Mouse (Mus musculus) ovary, postnatal 36 days (tissue): ENCODE data around the gene Ccr9.
"Not testable (repeated sequence)": the region's sequence is repeated elsewhere in the genome, so short reads cannot be mapped to it uniquely, and the experiment has no call there.

ENCODE experiments used
- DNase-seq: peaks from one replicate; pipeline ENCODE4 v3.0.0; 2022; ENCODE audit warnings: low spot score, mixed read lengths

Ccr9 gene

GRCm38 (mm10) chr9:123678327-123679105 lies at the start of gene Ccr9, which contains the start of gene Slc6a20a:
Gene Ccr9, plus strand, starts transcription at chr9:123678439.
Gene Slc6a20a, minus strand, starts transcription at chr9:123678885.
- DNase-seq: peak; percentile 13

- DNase-seq: no peak
Observed at GRCm38 (mm10) chr9:123631666-123632065, 46.6 kb upstream of the Ccr9 start.

- DNase-seq: no peak
Observed at GRCm38 (mm10) chr9:123632281-123632680, 46.0 kb upstream of the Ccr9 start, which contains the start of gene Slc6a20b. Gene Slc6a20b, minus strand, starts transcription at chr9:123632565.

- DNase-seq: no peak
Observed at GRCm38 (mm10) chr9:123632993-123633392, 45.2 kb upstream of the Ccr9 start.

- no peak for DNase-seq
Observed at GRCm38 (mm10) chr9:123636771-123637170, 41.5 kb upstream of the Ccr9 start.

DNA sequence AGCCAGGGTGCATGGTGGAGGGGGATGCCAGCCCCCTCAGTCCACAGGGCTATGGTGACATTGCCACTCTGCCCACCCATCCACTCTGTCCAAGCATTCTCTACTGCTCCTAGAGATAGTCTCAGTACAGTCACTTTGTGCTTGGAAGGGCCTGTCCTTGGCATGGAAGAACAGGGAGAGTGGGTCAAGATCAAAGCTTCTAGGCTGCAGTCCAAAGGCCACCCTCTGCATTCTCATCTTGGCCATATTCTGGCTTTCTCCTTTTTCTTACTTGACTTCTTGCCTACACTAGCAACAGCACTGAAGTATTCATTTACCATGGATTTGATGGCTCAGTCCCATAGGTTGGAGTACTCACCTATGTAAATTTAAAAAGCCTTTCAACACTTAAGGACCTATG lies 40.0 kb upstream of the Ccr9 start:
- no peak for DNase-seq

GRCm38 (mm10) chr9:123638668-123639089 lies 39.6 kb upstream of the Ccr9 start:
- DNase-seq: no peak

DNA sequence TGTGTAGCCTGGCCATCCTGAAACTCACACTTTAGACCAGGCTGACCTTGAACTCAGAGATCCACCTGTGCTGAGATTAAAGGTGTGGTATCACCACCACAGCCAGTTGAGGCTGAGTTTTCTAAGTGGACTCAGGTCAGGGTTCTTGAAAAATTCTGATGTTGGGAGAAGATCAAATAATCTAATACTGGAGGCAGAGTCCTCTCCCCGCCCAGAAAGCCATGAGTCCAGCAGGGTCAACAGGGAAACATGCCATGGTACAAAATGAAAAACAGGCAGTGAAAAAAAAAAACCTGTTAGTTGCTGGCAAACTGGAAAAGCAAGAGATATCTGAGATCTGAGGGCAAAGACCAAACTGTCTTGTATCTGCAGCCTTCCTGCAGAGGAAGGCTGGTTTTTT lies 38.1 kb upstream of the Ccr9 start:
- DNase-seq: no peak

GRCm38 (mm10) chr9:123649785-123650511 lies 28.3 kb upstream of the Ccr9 start:
- no peak for DNase-seq

GRCm38 (mm10) chr9:123651369-123651768 lies 26.9 kb upstream of the Ccr9 start:
- no peak for DNase-seq

- DNase-seq: no peak
Observed at GRCm38 (mm10) chr9:123657457-123657856, 20.8 kb upstream of the Ccr9 start.

- no peak for DNase-seq
Observed at GRCm38 (mm10) chr9:123658981-123659380, 19.3 kb upstream of the Ccr9 start.

- DNase-seq: not testable (repeated sequence)
Observed at GRCm38 (mm10) chr9:123659986-123660676, 18.1 kb upstream of the Ccr9 start.

- DNase-seq: peak; percentile 21
Observed at GRCm38 (mm10) chr9:123665645-123666044, 12.6 kb upstream of the Ccr9 start.

GRCm38 (mm10) chr9:123679198-123679597 lies 959 bp downstream of the Ccr9 start:
- DNase-seq: no peak

GRCm38 (mm10) chr9:123683704-123684103 lies 5.5 kb downstream of the Ccr9 start:
- DNase-seq: no peak

GRCm38 (mm10) chr9:123686206-123686605 lies 8.0 kb downstream of the Ccr9 start:
- no peak for DNase-seq

- no peak for DNase-seq
Observed at GRCm38 (mm10) chr9:123688227-123688626, 10.0 kb downstream of the Ccr9 start.

GRCm38 (mm10) chr9:123695634-123696302 lies 17.5 kb downstream of the Ccr9 start:
- DNase-seq: no peak

- DNase-seq: no peak
Observed at GRCm38 (mm10) chr9:123701822-123702221, 23.6 kb downstream of the Ccr9 start.

DNA sequence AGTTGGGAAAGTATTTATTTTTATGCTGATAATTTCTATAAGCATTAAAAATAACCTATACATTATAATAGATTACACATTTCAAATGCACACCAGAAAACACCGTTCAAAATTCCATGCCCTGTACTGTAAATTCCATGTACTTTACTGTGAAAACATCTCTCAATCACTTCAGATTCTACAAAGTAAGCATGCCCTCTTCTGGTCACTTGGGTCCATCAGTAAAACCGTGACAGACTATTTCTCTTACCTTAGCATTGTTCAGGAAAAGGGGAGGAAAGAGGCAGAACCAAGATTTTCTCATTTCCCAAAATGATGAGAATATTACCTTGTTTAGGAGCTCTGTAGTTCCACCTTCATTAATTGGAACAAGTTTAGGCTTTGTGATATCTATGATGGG lies 31.0 kb downstream of the Ccr9 start:
- DNase-seq: no peak

- no peak for DNase-seq
Observed at GRCm38 (mm10) chr9:123713111-123713510, 34.9 kb downstream of the Ccr9 start.
